Mouse (Mus musculus): ENCODE results near the gene Pfkfb2. TPM values are rescaled to one million over a fixed set of nuclear protein-coding genes. Genes with fewer than 3 reads are reported as not detected.
A peak's percentile ranks its signal among the peaks of the same experiment; 100 is the strongest.

The Pfkfb2 gene
- total RNA-seq (2021): 10 to 100 TPM; 52.4 to 53.6 TPM

GRCm38 (mm10) chr1:130729153-130729552, at the start of gene Pfkfb2:
Gene Pfkfb2 (minus strand): TSS chr1:130729253.
- intact Hi-C loops (cut with DNase I): no loop called here
- no peak for DNase-seq

- DNase-seq: no peak
- intact Hi-C loops (cut with DNase I): no loop called here
Measured at GRCm38 (mm10) chr1:130776645-130777044, 47.6 kb upstream of the Pfkfb2 start.

- no peak for DNase-seq
- intact Hi-C loops (cut with DNase I): no loop called here
Measured at GRCm38 (mm10) chr1:130775691-130776331, 46.8 kb upstream of the Pfkfb2 start.

- intact Hi-C loops (cut with DNase I): no loop called here
- DNase-seq: no peak
Measured at GRCm38 (mm10) chr1:130775234-130775633, 46.2 kb upstream of the Pfkfb2 start.

GRCm38 (mm10) chr1:130770981-130771494, 42.0 kb upstream of the Pfkfb2 start:
- DNase-seq: no peak
- intact Hi-C loops (cut with DNase I): no loop called here

- intact Hi-C loops (cut with DNase I): no loop called here
- DNase-seq: no peak
Measured at GRCm38 (mm10) chr1:130770487-130770886, 41.4 kb upstream of the Pfkfb2 start.

GRCm38 (mm10) chr1:130769925-130770324, 40.9 kb upstream of the Pfkfb2 start:
- no peak for DNase-seq
- intact Hi-C loops (cut with DNase I): no loop called here

GRCm38 (mm10) chr1:130767066-130767465, 38.0 kb upstream of the Pfkfb2 start:
- intact Hi-C loops (cut with DNase I): no loop called here
- DNase-seq: no peak

- intact Hi-C loops (cut with DNase I): no loop called here
- DNase-seq: no peak
Measured at GRCm38 (mm10) chr1:130764027-130764461, 35.0 kb upstream of the Pfkfb2 start.

GRCm38 (mm10) chr1:130762045-130762760, 33.1 kb upstream of the Pfkfb2 start:
- no peak for DNase-seq
- intact Hi-C loops (cut with DNase I): no loop called here

- DNase-seq: no peak
Measured at GRCm38 (mm10) chr1:130761597-130761996, 32.5 kb upstream of the Pfkfb2 start.

GRCm38 (mm10) chr1:130759689-130760088, 30.6 kb upstream of the Pfkfb2 start:
- intact Hi-C loops (cut with DNase I): no loop called here
- DNase-seq: no peak

More at GRCm38 (mm10) chr1:130761597-130761996, 32.5 kb upstream of the Pfkfb2 start:
- intact Hi-C loops (cut with DNase I): no loop called here

GRCm38 (mm10) chr1:130746819-130747218, 17.8 kb upstream of the Pfkfb2 start:
- no peak for DNase-seq
- intact Hi-C loops (cut with DNase I): no loop called here

GRCm38 (mm10) chr1:130745591-130745990, 16.5 kb upstream of the Pfkfb2 start:
- intact Hi-C loops (cut with DNase I): no loop called here
- DNase-seq: no peak

GRCm38 (mm10) chr1:130744961-130745360, 15.9 kb upstream of the Pfkfb2 start:
- intact Hi-C loops (cut with DNase I): no loop called here
- DNase-seq: no peak

GRCm38 (mm10) chr1:130744217-130744616, 15.2 kb upstream of the Pfkfb2 start:
- intact Hi-C loops (cut with DNase I): no loop called here
- DNase-seq: no peak

GRCm38 (mm10) chr1:130743775-130744174, 14.7 kb upstream of the Pfkfb2 start:
- intact Hi-C loops (cut with DNase I): no loop called here
- DNase-seq: no peak

GRCm38 (mm10) chr1:130742201-130742600, 13.1 kb upstream of the Pfkfb2 start:
- intact Hi-C loops (cut with DNase I): no loop called here
- no peak for DNase-seq

- DNase-seq: peak; percentile 64
- intact Hi-C loops (cut with DNase I): no loop called here
Measured at GRCm38 (mm10) chr1:130740781-130741720, 12.0 kb upstream of the Pfkfb2 start.

GRCm38 (mm10) chr1:130740227-130740648, 11.2 kb upstream of the Pfkfb2 start:
- intact Hi-C loops (cut with DNase I): no loop called here

GRCm38 (mm10) chr1:130739636-130740035, 10.6 kb upstream of the Pfkfb2 start:
- no peak for DNase-seq
- intact Hi-C loops (cut with DNase I): no loop called here

More at GRCm38 (mm10) chr1:130740227-130740648, 11.2 kb upstream of the Pfkfb2 start:
- peak; percentile 85 for DNase-seq
